9 mouse cellular contexts compared by ENCODE assay signal in the genomic region with DNA sequence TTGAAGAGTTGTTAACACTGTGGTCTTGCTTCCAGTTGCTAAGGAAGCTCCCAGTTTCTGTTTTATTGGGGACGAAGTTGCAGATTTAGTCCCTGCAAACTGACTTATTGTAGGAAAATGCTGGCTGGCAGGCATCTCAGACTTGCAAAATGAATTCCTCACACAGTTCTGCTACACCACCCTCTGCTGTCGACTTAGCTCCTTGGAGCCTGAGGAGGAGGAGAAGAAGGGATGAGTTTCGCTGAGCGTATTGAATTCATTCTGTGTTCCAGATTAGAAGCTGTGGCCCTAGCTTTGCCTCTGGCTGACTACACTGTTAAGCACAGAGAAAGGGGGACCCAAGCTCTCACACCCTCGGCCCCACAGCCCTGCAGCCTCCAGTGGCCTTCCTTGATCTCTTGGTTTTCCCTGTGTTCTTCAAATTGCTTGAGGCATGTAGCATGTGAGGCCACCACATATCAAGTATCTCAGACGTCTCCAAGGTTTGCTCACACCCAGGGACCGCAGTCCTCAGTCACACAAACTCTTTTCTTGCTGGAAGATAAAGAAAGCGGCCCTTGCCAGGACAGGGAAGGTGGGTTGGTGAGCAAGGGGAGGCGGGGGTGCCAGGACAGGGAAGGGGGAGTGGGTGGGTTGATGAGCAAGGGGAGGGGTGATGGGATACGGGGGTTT. TPM values are rescaled to one million over a fixed set of nuclear protein-coding genes. Genes with fewer than 3 reads are reported as not detected.
DNase-seq lines count a peak whose midpoint lies in the region; ATAC-seq lines count a peak whose summit lies in the region.
"Had no signal": no experiment of that assay in that cellular context is flagged by ENCODE, and none has a peak within 500 bp of the region (broad histone marks: within the 10 kb centered on the region; RNA-seq: fewer than 3 reads in every experiment).

No protein-coding gene starts in this region.

- no peak overlapping the region for H3K9ac ChIP-seq in heart, embryonic 15.5 days
- 0 out of 2 replicates have a peak overlapping the region, but pooled peaks have one; percentile 36 for H3K9ac ChIP-seq in hindbrain, embryonic 13.5 days
- H3K9ac ChIP-seq in neural tube, embryonic 13.5 days, result no peak overlapping the region
- H3K9ac ChIP-seq: liver, embryonic 14.5 days had no signal

- peak overlapping the region; percentile 67; the same call in 1 of the 2 replicates for H3K4me2 ChIP-seq in heart, embryonic 15.5 days
- peak overlapping the region; percentile 50 for H3K4me2 ChIP-seq in hindbrain, embryonic 13.5 days
- H3K4me2 ChIP-seq in neural tube, embryonic 13.5 days, result peak overlapping the region; percentile 49; the same call in 1 of the 2 replicates

- no peak overlapping the region for H3K4me3 ChIP-seq in heart, embryonic 15.5 days
- H3K4me3 ChIP-seq in hindbrain, embryonic 13.5 days, result no peak overlapping the region
- H3K4me3 ChIP-seq in neural tube, embryonic 13.5 days, result no peak overlapping the region

- H3K36me3 ChIP-seq in heart, embryonic 15.5 days, result no peaks in the 10 kb centered on the region
- peaks cover 6% of the 10 kb centered on the region; the same call in 1 of the 2 replicates for H3K36me3 ChIP-seq in hindbrain, embryonic 13.5 days
- 0 out of 2 replicates have a peak, but pooled peaks cover 5% of the 10 kb centered on the region for H3K36me3 ChIP-seq in neural tube, embryonic 13.5 days

- H3K27ac ChIP-seq in heart, embryonic 15.5 days, result no peak overlapping the region
- H3K27ac ChIP-seq in hindbrain, embryonic 13.5 days, result no peak overlapping the region
- H3K27ac ChIP-seq in neural tube, embryonic 13.5 days (replicated peaks), result no peak overlapping the region
- H3K27ac ChIP-seq: liver, embryonic 14.5 days had no signal

- H3K9me3 ChIP-seq in heart, embryonic 15.5 days (replicated peaks), result no peaks in the 10 kb centered on the region
- H3K9me3 ChIP-seq in hindbrain, embryonic 13.5 days, result no peaks in the 10 kb centered on the region
- no peaks in the 10 kb centered on the region for H3K9me3 ChIP-seq in neural tube, embryonic 13.5 days

- peaks cover 15% of the 10 kb centered on the region for H3K4me1 ChIP-seq in heart, embryonic 15.5 days (replicated peaks)
- peaks cover 48% of the 10 kb centered on the region for H3K4me1 ChIP-seq in hindbrain, embryonic 13.5 days (replicated peaks)
- peaks cover 63% of the 10 kb centered on the region for H3K4me1 ChIP-seq in neural tube, embryonic 13.5 days (replicated peaks)

- 56% methylated on average over 10 of the region's 10 CpGs for WGBS in heart, embryonic 15.5 days
- 29% methylated on average over 10 of the region's 10 CpGs for WGBS in hindbrain, embryonic 13.5 days
- 26% methylated on average over 10 of the region's 10 CpGs for WGBS in neural tube, embryonic 13.5 days

- DNase-seq in heart, adult 8-10 months (ENCODE audit: low spot score), result no peak
- peak; percentile 72 for DNase-seq in right cerebral cortex, adult 18-20 months
- DNase-seq in right cerebral cortex, postnatal 25 days, result no peak
- no peak for DNase-seq in testis, postnatal 14 days (ENCODE audit: low spot score)

- no peak for ATAC-seq in heart, embryonic 15.5 days (replicated peaks; ENCODE audit: insufficient number of reproducible peaks, insufficient read depth, low FRiP score, low read depth)
- no peak for ATAC-seq in hindbrain, embryonic 13.5 days (ENCODE audit: low FRiP score)
- ATAC-seq in neural tube, embryonic 13.5 days (ENCODE audit: low read depth), result no peak
- ATAC-seq in granulocyte monocyte progenitor cell, adult 5-6 weeks (replicated peaks; ENCODE audit: poor library complexity, severe bottlenecking), result no peak

- no peaks in the 10 kb centered on the region for H3K27me3 ChIP-seq in heart, embryonic 15.5 days
- H3K27me3 ChIP-seq in hindbrain, embryonic 13.5 days, result peaks cover 18% of the 10 kb centered on the region
- H3K27me3 ChIP-seq in neural tube, embryonic 13.5 days, result peaks cover 4% of the 10 kb centered on the region

RNA-seq across cellular contexts. Expression of gene Lrrc8c, which starts 24.8 kb away (rescaled TPM):
- 20.8 and 25.2 TPM in 2 replicates for polyA plus RNA-seq in heart, embryonic 15.5 days (2015; fragmentation: Nextera tagmentation; extraction: Ambion mirVana)
- total RNA-seq in heart, adult 8-10 months (2022), result 10 to 100 TPM; 15.3 to 24.9 (median 23.1) TPM
- polyA plus RNA-seq in hindbrain, embryonic 13.5 days (2015; fragmentation: Nextera tagmentation; extraction: Ambion mirVana), result 11.8 and 14.0 TPM in 2 replicates
- polyA plus RNA-seq in neural tube, embryonic 13.5 days (2015; fragmentation: Nextera tagmentation; extraction: Ambion mirVana), result 10.3 and 15.1 TPM in 2 replicates
- 23.7 and 38.7 TPM in 2 replicates for total RNA-seq in granulocyte monocyte progenitor cell, adult 5-6 weeks (2014; fragmentation: Nextera tagmentation)
- total RNA-seq in granulocyte monocyte progenitor cell, adult 5-6 weeks (2017), result 4.4 and 7.5 TPM in 2 replicates
